Mouse (Mus musculus) embryo, embryonic 9.5 days (tissue): Measurements from ENCODE around the gene Itpr1.

ENCODE experiments used
- DNase-seq: peaks from one replicate; pipeline ENCODE4 v3.0.0-alpha.2; 2017; ENCODE audit errors: extremely low spot score

Itpr1 gene

DNA sequence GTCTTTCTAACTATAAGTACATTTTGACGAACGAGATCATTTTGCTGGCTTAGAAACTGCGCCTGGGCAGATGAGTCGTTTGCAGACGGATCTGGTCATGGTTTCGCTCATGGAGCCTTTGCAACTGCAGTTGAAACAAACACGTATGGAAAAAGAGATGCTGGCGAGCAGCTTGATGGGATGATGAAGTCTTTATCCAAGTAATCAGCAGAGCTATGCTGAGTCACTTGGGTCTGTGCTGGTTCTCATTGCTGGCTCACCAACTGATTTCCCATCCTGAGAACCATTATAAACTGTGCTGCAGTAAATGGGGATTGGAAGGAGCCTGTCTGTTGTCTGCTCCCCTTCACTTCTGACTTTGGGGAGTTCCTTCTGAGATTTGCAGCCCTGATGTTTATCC is 31.7 kb downstream of the Itpr1 start:
- DNase-seq: no peak

GRCm38 (mm10) chr6:108246369-108247085 is 33.6 kb downstream of the Itpr1 start:
- DNase-seq: no peak

GRCm38 (mm10) chr6:108247211-108247610 is 34.3 kb downstream of the Itpr1 start:
- no peak for DNase-seq

DNA sequence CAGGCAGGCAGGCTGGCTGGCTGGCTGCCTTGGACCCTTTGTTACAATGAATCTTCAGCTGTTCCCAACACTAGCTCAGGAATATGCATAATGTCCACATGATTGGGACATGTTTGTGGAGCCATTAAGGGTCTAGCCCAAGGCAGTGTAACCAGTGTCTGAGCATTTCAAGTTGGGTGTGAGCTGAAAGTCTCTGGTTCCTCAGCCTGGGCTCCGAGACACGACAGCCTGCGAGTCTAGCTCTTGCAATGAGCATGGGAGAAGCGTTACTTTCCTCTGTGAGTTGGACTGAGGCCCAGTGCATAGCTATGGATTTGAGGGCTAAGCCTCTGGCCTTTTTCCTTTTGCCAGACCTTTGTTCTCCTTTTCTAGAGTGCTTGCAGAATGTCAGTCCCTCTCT is 35.6 kb downstream of the Itpr1 start:
- DNase-seq: no peak

- peak; percentile 68 for DNase-seq
Measured at GRCm38 (mm10) chr6:108249031-108249917, 36.4 kb downstream of the Itpr1 start.

GRCm38 (mm10) chr6:108249918-108250225 is 37.0 kb downstream of the Itpr1 start:
- DNase-seq: no peak

DNA sequence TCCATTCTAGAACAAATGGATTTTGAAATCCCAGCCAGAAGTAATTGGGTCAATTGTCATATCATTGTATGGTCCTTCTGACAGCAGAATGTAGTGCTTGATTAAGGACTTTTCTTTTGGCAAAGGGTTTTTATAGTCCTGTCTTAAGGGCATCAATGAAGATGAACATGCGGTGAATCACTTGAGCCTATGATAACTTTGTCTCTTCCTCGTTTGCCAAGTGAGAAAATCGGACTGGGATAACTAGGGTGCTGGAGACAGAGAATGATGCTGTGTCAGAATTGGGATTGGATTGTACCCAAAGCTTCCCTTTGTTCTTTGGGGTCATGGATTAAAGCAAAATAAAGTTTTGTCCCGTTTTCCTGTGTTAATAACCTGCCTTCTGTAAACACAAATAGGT is 37.5 kb downstream of the Itpr1 start:
- DNase-seq: no peak

GRCm38 (mm10) chr6:108252565-108253360 is 39.9 kb downstream of the Itpr1 start:
- DNase-seq: no peak

- DNase-seq: no peak
Measured at GRCm38 (mm10) chr6:108254132-108255064, 41.5 kb downstream of the Itpr1 start.

GRCm38 (mm10) chr6:108255880-108256279 is 43.0 kb downstream of the Itpr1 start:
- DNase-seq: no peak

DNA sequence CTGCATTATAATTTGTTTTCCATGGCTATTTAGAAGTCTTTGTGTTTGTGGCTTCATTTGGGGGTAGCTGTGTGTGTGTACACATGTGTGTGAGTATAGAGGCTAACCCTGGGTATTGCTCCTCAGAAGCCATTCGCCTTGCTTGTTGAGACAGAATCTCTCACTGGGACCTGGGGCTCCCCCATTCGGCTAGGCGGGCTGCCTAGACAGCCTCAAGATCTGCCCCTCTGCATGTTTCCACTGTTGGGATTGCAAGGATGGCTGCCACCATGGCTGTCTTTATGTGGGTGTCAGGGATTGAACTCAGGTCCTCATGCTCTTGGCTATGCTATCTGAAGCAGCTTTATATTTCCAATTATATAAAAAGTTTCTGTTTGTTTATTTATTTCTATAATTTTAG is 44.3 kb downstream of the Itpr1 start:
- DNase-seq: no peak

GRCm38 (mm10) chr6:108258631-108259030 is 45.7 kb downstream of the Itpr1 start:
- no peak for DNase-seq

DNA sequence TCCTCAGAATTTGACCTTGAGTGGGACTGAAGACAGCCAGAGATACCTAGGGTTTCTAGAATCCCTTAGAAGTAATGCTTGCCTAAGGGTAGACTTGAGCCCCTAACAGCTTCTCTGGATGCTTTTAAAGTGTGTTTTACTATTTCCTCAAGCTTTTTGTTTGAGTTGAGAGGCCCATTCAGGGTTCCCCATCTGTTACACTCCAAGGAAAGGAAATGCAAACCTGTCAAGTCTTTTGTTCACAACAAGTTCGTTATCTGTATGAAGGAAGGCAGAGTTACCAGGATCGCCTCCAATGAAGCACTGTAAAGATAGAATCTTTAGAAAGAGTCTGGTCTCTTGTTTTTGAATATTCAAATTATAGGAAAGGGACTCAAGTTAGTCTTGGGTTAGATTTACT is 46.8 kb downstream of the Itpr1 start:
- peak; percentile 27 for DNase-seq

GRCm38 (mm10) chr6:108261506-108261905 is 48.6 kb downstream of the Itpr1 start:
- no peak for DNase-seq

DNA sequence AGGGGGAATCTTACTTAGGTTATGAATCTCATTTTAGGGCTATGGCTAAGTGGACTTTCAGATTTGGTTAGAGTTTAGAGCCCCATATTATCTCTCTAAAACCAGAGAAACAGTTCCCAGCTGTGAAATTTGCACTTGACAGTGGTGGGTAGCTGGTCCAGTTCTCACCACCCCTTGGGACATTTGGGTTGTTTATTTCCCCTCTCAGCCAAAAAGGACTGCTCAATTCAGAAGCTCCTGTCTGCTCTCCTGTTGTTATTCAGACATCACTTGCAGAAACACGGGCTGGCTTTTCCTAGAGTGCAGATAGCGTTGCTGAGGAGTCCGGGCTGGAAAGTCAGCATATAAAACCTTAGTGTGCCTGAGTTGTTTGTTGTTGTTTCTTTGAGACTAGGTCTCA is 51.3 kb downstream of the Itpr1 start:
- DNase-seq: no peak

GRCm38 (mm10) chr6:108273451-108273850 is 60.6 kb downstream of the Itpr1 start:
- DNase-seq: no peak

- DNase-seq: no peak
Measured at GRCm38 (mm10) chr6:108274364-108275084, 61.6 kb downstream of the Itpr1 start.

DNA sequence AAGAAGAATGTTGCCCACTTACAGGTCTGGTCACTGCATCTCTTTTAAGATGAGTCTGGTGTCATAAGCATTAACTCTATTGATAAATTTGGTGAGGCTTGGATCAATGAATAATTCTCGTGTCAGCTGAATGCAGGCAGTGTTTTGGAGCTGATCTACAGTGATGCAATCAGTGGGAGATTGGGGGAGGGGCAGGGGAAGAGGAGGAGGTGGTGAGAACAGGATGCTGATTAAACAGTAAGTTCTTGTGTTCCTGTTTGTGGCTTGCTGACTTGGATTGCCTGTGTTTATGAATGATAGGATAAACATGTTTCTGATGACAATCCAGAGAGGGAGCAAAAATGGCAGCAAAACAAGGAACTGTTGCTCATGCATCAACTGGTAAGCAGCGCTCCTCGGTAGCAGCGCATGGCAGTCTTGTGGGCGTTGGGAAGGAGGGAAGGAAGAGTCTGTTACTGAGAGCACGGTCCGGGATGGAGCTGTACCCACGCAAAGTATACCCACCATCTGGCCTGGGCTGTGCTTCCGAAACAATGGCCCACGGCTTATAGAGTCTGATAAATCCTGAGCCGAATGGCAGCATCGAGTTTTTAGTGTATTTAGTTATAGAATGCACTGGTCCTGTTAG is 64.1 kb downstream of the Itpr1 start:
- DNase-seq: no peak

- DNase-seq: no peak
Measured at GRCm38 (mm10) chr6:108277622-108278396, 64.9 kb downstream of the Itpr1 start.
